Comparison of ENCODE assay signal across 8 mouse cellular contexts in the genomic region with DNA sequence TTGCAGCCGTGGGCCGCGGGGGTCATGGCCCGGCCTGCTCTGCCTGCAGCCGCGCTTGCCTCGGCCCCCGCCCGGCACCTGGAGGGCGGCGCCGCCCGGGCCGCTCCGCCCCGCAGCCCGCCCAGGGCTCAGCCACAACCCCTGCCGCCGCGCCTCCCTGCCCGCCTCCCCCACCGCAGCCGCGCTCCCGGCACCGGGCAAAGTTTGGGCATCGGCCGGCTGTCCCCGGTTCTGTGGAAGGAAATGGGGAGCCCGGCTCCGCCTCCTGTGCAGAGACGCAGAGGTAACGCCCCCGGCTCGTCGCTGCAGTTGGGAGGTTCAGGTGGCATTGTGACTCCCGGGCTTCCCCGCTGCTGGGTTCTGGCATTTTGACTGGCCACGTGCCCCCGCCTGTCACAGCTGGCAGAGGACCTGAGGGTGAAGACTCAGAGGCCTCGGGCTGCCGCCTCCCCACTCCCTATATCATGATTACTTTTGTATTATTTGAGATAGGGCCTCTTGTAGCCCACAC. TPM values are rescaled to one million over a fixed set of nuclear protein-coding genes. Genes with fewer than 3 reads are reported as not detected.
A peak's percentile ranks its signal among the peaks of the same experiment; 100 is the strongest.
DNase-seq lines count a peak whose midpoint lies in the region; ATAC-seq and TF ChIP-seq lines count a peak whose summit lies in the region.

No protein-coding gene starts in this region.

- intact Hi-C loops in gastrocnemius, postnatal 36 days (cut with DNase I) = no loop called here

- H3K9me3 ChIP-seq in intestine, embryonic 15.5 days = no peaks in the 10 kb centered on the region
- H3K9me3 ChIP-seq in midbrain, postnatal 0 days (ENCODE audit: low read length) = no peaks in the 10 kb centered on the region
- H3K9me3 ChIP-seq in stomach, embryonic 14.5 days (ENCODE audit: control insufficient read depth, low read depth, low read length) = no peaks in the 10 kb centered on the region

- H3K4me3 ChIP-seq in intestine, embryonic 15.5 days (replicated peaks) = peak overlapping the region; percentile 63
- peak overlapping the region; percentile 66; the same call in 1 of the 2 replicates for H3K4me3 ChIP-seq in liver, adult 2 months (ENCODE audit: insufficient read depth, low read depth, low read length)
- H3K4me3 ChIP-seq in midbrain, postnatal 0 days (ENCODE audit: low read depth, low read length) = peak overlapping the region; percentile 71
- peak overlapping the region; percentile 61 for H3K4me3 ChIP-seq in stomach, embryonic 14.5 days (ENCODE audit: low read depth, low read length)

- H3K79me2 ChIP-seq in liver, adult 2 months (ENCODE audit: control insufficient read depth, insufficient read depth, low read length) = no peaks in the 10 kb centered on the region

- no peaks in the 10 kb centered on the region for H3K36me3 ChIP-seq in intestine, embryonic 15.5 days
- no peaks in the 10 kb centered on the region for H3K36me3 ChIP-seq in liver, adult 2 months (ENCODE audit: control insufficient read depth, insufficient read depth, low read length)
- H3K36me3 ChIP-seq in midbrain, postnatal 0 days (ENCODE audit: insufficient read depth, low read length) = no peaks in the 10 kb centered on the region
- H3K36me3 ChIP-seq in stomach, embryonic 14.5 days (ENCODE audit: control insufficient read depth, insufficient read depth, low read length) = no peaks in the 10 kb centered on the region

- peaks cover 13% of the 10 kb centered on the region; the same call in 1 of the 2 replicates for H3K4me1 ChIP-seq in intestine, embryonic 15.5 days (replicated peaks)
- H3K4me1 ChIP-seq in liver, adult 2 months (ENCODE audit: control insufficient read depth, insufficient read depth, low read length) = peaks cover 2% of the 10 kb centered on the region; the same call in 1 of the 2 replicates
- 0 out of 2 replicates have a peak, but pooled peaks cover 3% of the 10 kb centered on the region for H3K4me1 ChIP-seq in midbrain, postnatal 0 days (ENCODE audit: insufficient read depth, low read length)
- H3K4me1 ChIP-seq in stomach, embryonic 14.5 days (ENCODE audit: control insufficient read depth, insufficient read depth, low read length) = 0 out of 2 replicates have a peak, but pooled peaks cover 9% of the 10 kb centered on the region

- no peak for TF ChIP-seq CTCF in liver, adult 2 months (IDR thresholded peaks at IDR 0.05; ENCODE audit: low read depth, low read length)
- TF ChIP-seq CTCF in midbrain, postnatal 0 days (IDR thresholded peaks at IDR 0.05) = no peak

- peak overlapping the region; percentile 99 for H3K4me2 ChIP-seq in intestine, embryonic 15.5 days (replicated peaks)
- peak overlapping the region; percentile 96 for H3K4me2 ChIP-seq in midbrain, postnatal 0 days (ENCODE audit: low read depth, low read length, poor library complexity, severe bottlenecking)
- peak overlapping the region; percentile 100 for H3K4me2 ChIP-seq in stomach, embryonic 14.5 days (replicated peaks; ENCODE audit: low read depth, low read length)

- peaks cover 11% of the 10 kb centered on the region for H3K27me3 ChIP-seq in intestine, embryonic 15.5 days (replicated peaks)
- no peaks in the 10 kb centered on the region for H3K27me3 ChIP-seq in liver, adult 2 months (ENCODE audit: control insufficient read depth, insufficient read depth, low read length)
- no peaks in the 10 kb centered on the region for H3K27me3 ChIP-seq in midbrain, postnatal 0 days (ENCODE audit: insufficient read depth, low read length)
- H3K27me3 ChIP-seq in stomach, embryonic 14.5 days (ENCODE audit: control insufficient read depth, insufficient read depth, low read length) = peaks cover 3% of the 10 kb centered on the region; the same call in 1 of the 2 replicates

- peak; percentile 81 for ATAC-seq in intestine, embryonic 15.5 days
- peak; percentile 45 for ATAC-seq in midbrain, postnatal 0 days (ENCODE audit: low FRiP score)
- ATAC-seq in stomach, embryonic 14.5 days (ENCODE audit: insufficient number of reproducible peaks, insufficient read depth, low FRiP score, low read depth) = peak; percentile 73

- under 1% methylated on average over 27 of the region's 42 CpGs for WGBS in intestine, embryonic 15.5 days
- 1% methylated on average over 42 of the region's 42 CpGs for WGBS in liver, adult 2 months
- under 1% methylated on average over 25 of the region's 42 CpGs for WGBS in midbrain, postnatal 0 days
- WGBS in stomach, embryonic 14.5 days = 1% methylated on average over 39 of the region's 42 CpGs

- peak overlapping the region; percentile 54 for H3K9ac ChIP-seq in intestine, embryonic 15.5 days
- H3K9ac ChIP-seq in liver, adult 2 months (ENCODE audit: low read depth, low read length) = peak overlapping the region; percentile 83
- H3K9ac ChIP-seq in midbrain, postnatal 0 days (replicated peaks; ENCODE audit: low read length, poor library complexity, severe bottlenecking) = peak overlapping the region; percentile 85
- peak overlapping the region; percentile 61 for H3K9ac ChIP-seq in stomach, embryonic 14.5 days (replicated peaks; ENCODE audit: low read depth, low read length)

- DNase-seq in left cerebral cortex, adult 18-20 months (ENCODE audit: low spot score in 2 of 2) = peak; percentile 44 to 49
- no peak for DNase-seq in left cerebral cortex, adult 11 months (ENCODE audit: low spot score)
- DNase-seq in cerebellum, postnatal 10 days = peak; percentile 50 to 53
- DNase-seq in gastrocnemius, postnatal 36 days = peak; percentile 32 to 38
- DNase-seq in liver, adult 2 months (ENCODE audit: extremely low read depth, low read depth, low spot score) = peak; percentile 87
- DNase-seq in midbrain, postnatal 0 days (ENCODE audit: low spot score) = peak; percentile 26

- TF ChIP-seq POLR2A in liver, adult 2 months (IDR thresholded peaks at IDR 0.05; ENCODE audit: extremely low read depth, insufficient read depth, low read length) = 0 out of 2 replicates have a peak, but pooled peaks have one; percentile 20

- no peak overlapping the region for H3K27ac ChIP-seq in intestine, embryonic 15.5 days
- H3K27ac ChIP-seq in liver, adult 2 months (replicated peaks; ENCODE audit: insufficient read depth, low read depth, low read length) = peak overlapping the region; percentile 84
- no peak overlapping the region; the same call in 1 of the 2 replicates for H3K27ac ChIP-seq in midbrain, postnatal 0 days (ENCODE audit: low read depth, low read length)
- H3K27ac ChIP-seq in stomach, embryonic 14.5 days (ENCODE audit: low read length) = no peak overlapping the region

RNA-seq across cellular contexts. Expression of a gene that starts 13.0 kb away (rescaled TPM):
- 10 to 100 TPM; 10.1 to 15.6 TPM for total RNA-seq in left cerebral cortex, adult 18-20 months (2021)
- 1 to 10 TPM in 1 of 2 experiments, under 1 TPM in 1; 0.84 to 1.5 TPM for total RNA-seq in gastrocnemius, postnatal 36 days (2021)
- 1.3 and 2.5 TPM in 2 replicates for polyA plus RNA-seq in intestine, embryonic 15.5 days (2015; fragmentation: Nextera tagmentation; extraction: Ambion mirVana)
- 12.0 and 21.2 TPM in 2 replicates for total RNA-seq in liver, adult 2 months (2014; rRNA removed)
- 11.9 and 15.3 TPM in 2 replicates for polyA plus RNA-seq in liver, adult 2 months (2012; rRNA removed)
- 27.4 and 30.9 TPM in 2 replicates for total RNA-seq in midbrain, postnatal 0 days (2014; rRNA removed)
- 25.4 and 29.5 TPM in 2 replicates for polyA plus RNA-seq in midbrain, postnatal 0 days (2015; fragmentation: Nextera tagmentation; extraction: Ambion mirVana)
- polyA plus RNA-seq in stomach, embryonic 14.5 days (2014; fragmentation: Nextera tagmentation; extraction: Ambion mirVana) = 3.6 and 5.0 TPM in 2 replicates

RNA-seq across cellular contexts. Expression of a gene that starts 33.5 kb away (rescaled TPM):
- under 1 TPM; 0.59 to 0.91 TPM for total RNA-seq in left cerebral cortex, adult 18-20 months (2021)
- total RNA-seq in gastrocnemius, postnatal 36 days (2021) = not detected
- 2.0 and 2.2 TPM in 2 replicates for polyA plus RNA-seq in intestine, embryonic 15.5 days (2015; fragmentation: Nextera tagmentation; extraction: Ambion mirVana)
- 1.4 TPM in 1 of 2 replicates, not detected in the other for total RNA-seq in liver, adult 2 months (2014; rRNA removed)
- polyA plus RNA-seq in liver, adult 2 months (2012; rRNA removed) = not detected in 2 replicates
- total RNA-seq in midbrain, postnatal 0 days (2014; rRNA removed) = 3.9 and 13.8 TPM in 2 replicates
- 7.9 and 9.1 TPM in 2 replicates for polyA plus RNA-seq in midbrain, postnatal 0 days (2015; fragmentation: Nextera tagmentation; extraction: Ambion mirVana)
- polyA plus RNA-seq in stomach, embryonic 14.5 days (2014; fragmentation: Nextera tagmentation; extraction: Ambion mirVana) = 2.4 TPM in 1 of 2 replicates, not detected in the other

RNA-seq across cellular contexts. Expression of a gene that starts 33.6 kb away (rescaled TPM):
- total RNA-seq in left cerebral cortex, adult 18-20 months (2021) = 1,000 to 10,000 TPM; 1,182 TPM
- total RNA-seq in gastrocnemius, postnatal 36 days (2021) = 1,000 to 10,000 TPM; 1,608 to 1,616 TPM
- 1,472 and 1,529 TPM in 2 replicates for polyA plus RNA-seq in intestine, embryonic 15.5 days (2015; fragmentation: Nextera tagmentation; extraction: Ambion mirVana)
- total RNA-seq in liver, adult 2 months (2014; rRNA removed) = 706 and 858 TPM in 2 replicates
- 1,059 and 1,162 TPM in 2 replicates for polyA plus RNA-seq in liver, adult 2 months (2012; rRNA removed)
- total RNA-seq in midbrain, postnatal 0 days (2014; rRNA removed) = 493 and 558 TPM in 2 replicates
- 1,374 and 1,478 TPM in 2 replicates for polyA plus RNA-seq in midbrain, postnatal 0 days (2015; fragmentation: Nextera tagmentation; extraction: Ambion mirVana)
- 1,095 and 1,156 TPM in 2 replicates for polyA plus RNA-seq in stomach, embryonic 14.5 days (2014; fragmentation: Nextera tagmentation; extraction: Ambion mirVana)

RNA-seq across cellular contexts. Expression of a gene that starts 34.0 kb away (rescaled TPM):
- total RNA-seq in left cerebral cortex, adult 18-20 months (2021) = 10 to 100 TPM; 71.4 to 79.7 TPM
- total RNA-seq in gastrocnemius, postnatal 36 days (2021) = 10 to 100 TPM; 23.4 to 26.9 TPM
- 235 and 246 TPM in 2 replicates for polyA plus RNA-seq in intestine, embryonic 15.5 days (2015; fragmentation: Nextera tagmentation; extraction: Ambion mirVana)
- total RNA-seq in liver, adult 2 months (2014; rRNA removed) = 6.7 and 11.9 TPM in 2 replicates
- 47.8 and 53.3 TPM in 2 replicates for polyA plus RNA-seq in liver, adult 2 months (2012; rRNA removed)
- total RNA-seq in midbrain, postnatal 0 days (2014; rRNA removed) = 30.5 and 43.2 TPM in 2 replicates
- polyA plus RNA-seq in midbrain, postnatal 0 days (2015; fragmentation: Nextera tagmentation; extraction: Ambion mirVana) = 91.6 and 95.8 TPM in 2 replicates
- polyA plus RNA-seq in stomach, embryonic 14.5 days (2014; fragmentation: Nextera tagmentation; extraction: Ambion mirVana) = 244 and 254 TPM in 2 replicates

RNA-seq across cellular contexts. Expression of a gene that starts 45.3 kb away (rescaled TPM):
- 1 to 10 TPM; 2.1 to 2.4 TPM for total RNA-seq in left cerebral cortex, adult 18-20 months (2021)
- total RNA-seq in gastrocnemius, postnatal 36 days (2021) = under 1 TPM; 0.66 to 0.94 TPM
- 88.4 and 88.8 TPM in 2 replicates for polyA plus RNA-seq in intestine, embryonic 15.5 days (2015; fragmentation: Nextera tagmentation; extraction: Ambion mirVana)
- total RNA-seq in liver, adult 2 months (2014; rRNA removed) = 0.37 and 2.3 TPM in 2 replicates
- 1.9 TPM in 2 replicates for polyA plus RNA-seq in liver, adult 2 months (2012; rRNA removed)
- total RNA-seq in midbrain, postnatal 0 days (2014; rRNA removed) = 5.8 and 18.1 TPM in 2 replicates
- 8.4 and 11.3 TPM in 2 replicates for polyA plus RNA-seq in midbrain, postnatal 0 days (2015; fragmentation: Nextera tagmentation; extraction: Ambion mirVana)
- 112 and 118 TPM in 2 replicates for polyA plus RNA-seq in stomach, embryonic 14.5 days (2014; fragmentation: Nextera tagmentation; extraction: Ambion mirVana)
